Mouse (Mus musculus) G1E (cell line): ENCODE measurements around the gene Arl8b. TPM values are rescaled to one million over a fixed set of nuclear protein-coding genes. Genes with fewer than 3 reads are reported as not detected.

Experiments
- ATAC-seq: 2 replicates; pipeline ENCODE4 v1.8.0; 2016; ENCODE audit warnings: mild to moderate bottlenecking; ENCODE audit not compliant: insufficient number of reproducible peaks, poor library complexity, low FRiP score, severe bottlenecking; ENCODE audit errors: extremely low read depth
- DNase-seq: peaks from one replicate; pipeline ENCODE4 v3.0.0; 2012; ENCODE audit warnings: low spot score
- H3K27me3 ChIP-seq: 2 replicates; pipeline ENCODE4 v1.6.1; 2012; ENCODE audit warnings: mild to moderate bottlenecking, low read length, inconsistent platforms; ENCODE audit not compliant: insufficient read depth
- H3K36me3 ChIP-seq: replicated peaks from 2 replicates; pipeline ENCODE3; 2012; ENCODE audit warnings: mild to moderate bottlenecking, inconsistent platforms
- H3K4me1 ChIP-seq: 2 replicates; pipeline ENCODE4 v1.6.1; 2012; ENCODE audit warnings: low read depth, low read length, inconsistent platforms, mixed read lengths; ENCODE audit not compliant: insufficient read depth
- H3K4me3 ChIP-seq: 2 replicates; pipeline ENCODE4 v1.5.1; 2012; ENCODE audit warnings: low read depth, mild to moderate bottlenecking, inconsistent platforms, low read length, moderate library complexity, mixed read lengths
- H3K9me3 ChIP-seq: replicated peaks from 2 replicates; pipeline ENCODE4 v1.6.1; 2012; ENCODE audit warnings: inconsistent platforms
- CTCF ChIP-seq: IDR thresholded peaks from 2 replicates; pipeline ENCODE4 v1.5.1; 2012; ENCODE audit warnings: low read depth, low read length, inconsistent platforms, mixed read lengths
- GATA1 ChIP-seq: IDR thresholded peaks from 2 replicates; pipeline ENCODE4 v1.6.1; 2012; ENCODE audit warnings: borderline replicate concordance, low read length, inconsistent platforms, mixed read lengths
- GATA2 ChIP-seq: IDR thresholded peaks from 2 replicates; pipeline ENCODE4 v1.6.1; 2012; ENCODE audit warnings: low read depth, low read length, inconsistent platforms, borderline replicate concordance
- POLR2AphosphoS5 ChIP-seq: IDR thresholded peaks from 2 replicates; pipeline ENCODE4 v1.6.1; 2012; ENCODE audit warnings: low read depth, low read length, inconsistent platforms; ENCODE audit not compliant: insufficient replicate concordance
- TAL1 ChIP-seq: conservative IDR thresholded peaks from 2 replicates; pipeline ENCODE4 v1.6.1; 2012; ENCODE audit warnings: low read depth, low read length, inconsistent platforms, mixed read lengths
- polyA plus RNA-seq: library from polyadenylated mRNA; stranded (reverse); fragments of >175 nt; gene quantifications from 2 replicates; pipeline ENCODE4 v1.2.3, GENCODE M21; 2012
- total RNA-seq, 2 experiments: library from RNA; stranded (forward) in 1 of 2; stranded (reverse) in 1 of 2; fragments of 200-1000 nt in 1 of 2; fragments of >200 nt in 1 of 2; fragmentation: Nextera tagmentation in 1 of 2; gene quantifications; 2 replicates each; pipeline ENCODE4 v1.2.3; 2014 to 2017

Gene Arl8b
- total and polyA plus RNA-seq, 3 experiments, result 18.8 to 400 (median 207) TPM

DNA sequence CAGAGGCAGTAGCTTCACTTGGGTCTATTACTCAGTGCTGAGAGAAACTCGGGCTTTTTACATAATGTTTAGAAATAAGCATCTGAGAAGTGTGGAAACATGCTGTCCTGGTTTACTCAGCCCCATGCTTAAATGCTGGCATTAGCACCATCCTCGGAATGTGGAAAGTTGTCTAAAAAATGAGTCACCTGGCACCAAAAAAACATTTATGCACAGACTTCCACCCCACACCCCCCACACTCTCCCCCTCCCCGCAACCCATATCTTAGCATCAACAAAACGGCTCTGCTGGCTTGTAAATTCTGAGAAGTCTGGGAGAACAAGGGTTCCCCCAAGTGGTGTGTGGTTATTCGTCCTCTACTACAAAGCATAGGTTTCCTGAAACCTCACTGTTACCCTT lies 30.5 kb upstream of the Arl8b start:
- peaks cover 2% of the 10 kb centered on the region; the same call in 1 of the 2 replicates for H3K4me1 ChIP-seq
- TF ChIP-seq TAL1, result no peak
- TF ChIP-seq CTCF, result no peak
- TF ChIP-seq GATA1, result no peak
- no peak for TF ChIP-seq GATA2
- no peak for TF ChIP-seq POLR2AphosphoS5
- no peaks in the 10 kb centered on the region for H3K9me3 ChIP-seq
- DNase-seq (no peak), ATAC-seq (no peak)
- no peaks in the 10 kb centered on the region for H3K36me3 ChIP-seq
- H3K4me3 ChIP-seq, result no peak overlapping the region
- H3K27me3 ChIP-seq, result peaks cover 12% of the 10 kb centered on the region

DNA sequence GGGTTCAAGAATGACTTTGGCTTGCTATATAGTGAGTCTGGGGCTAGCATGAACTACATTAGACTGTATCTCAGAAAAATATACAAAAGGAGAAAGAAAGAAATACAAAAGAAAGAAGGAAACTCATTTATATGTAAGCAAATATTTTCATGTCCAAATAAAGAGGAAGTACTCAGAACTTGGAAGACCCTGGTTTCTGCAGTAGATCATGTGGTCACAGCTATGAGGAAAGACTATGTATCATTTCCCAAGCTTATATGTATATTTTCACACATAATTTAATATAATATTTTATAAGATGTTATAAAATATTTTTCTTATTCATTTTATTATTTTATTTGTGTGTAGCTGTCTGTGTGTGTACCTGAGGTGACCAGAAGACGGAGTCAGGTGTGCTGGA lies 29.4 kb upstream of the Arl8b start:
- H3K4me3 ChIP-seq, result no peak overlapping the region
- no peak for ATAC-seq

DNA sequence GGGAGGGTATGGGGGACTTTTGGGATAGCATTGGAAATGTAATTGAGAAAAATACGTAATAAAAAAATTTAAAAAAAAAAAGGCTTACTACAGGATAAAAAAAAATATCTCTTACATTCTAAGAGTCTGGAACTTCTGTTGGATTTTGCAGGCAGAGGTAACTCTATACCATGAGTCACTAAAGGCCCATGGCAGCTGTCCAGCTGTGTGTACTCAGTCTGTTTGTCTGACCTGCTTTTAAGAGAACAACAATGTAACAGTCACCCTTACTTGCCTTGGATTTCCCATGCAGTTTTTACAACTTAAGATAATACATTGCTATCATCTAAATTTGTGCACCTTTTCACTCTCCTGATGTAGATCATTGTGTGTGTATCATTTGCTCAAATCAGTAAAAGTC lies 28.5 kb upstream of the Arl8b start:
- no peaks in the 10 kb centered on the region for H3K9me3 ChIP-seq
- ATAC-seq (no peak), DNase-seq (no peak)
- H3K4me3 ChIP-seq, result no peak overlapping the region
- no peaks in the 10 kb centered on the region for H3K36me3 ChIP-seq
- H3K4me1 ChIP-seq, result peaks cover 3% of the 10 kb centered on the region; the same call in 1 of the 2 replicates
- H3K27me3 ChIP-seq, result peaks cover 8% of the 10 kb centered on the region
- no peak for TF ChIP-seq CTCF
- no peak for TF ChIP-seq GATA2
- TF ChIP-seq GATA1, result no peak
- no peak for TF ChIP-seq POLR2AphosphoS5
- no peak for TF ChIP-seq TAL1

More for the DNA sequence above, 29.4 kb upstream of the Arl8b start:
- peaks cover 2% of the 10 kb centered on the region; the same call in 1 of the 2 replicates for H3K4me1 ChIP-seq
- H3K27me3 ChIP-seq, result peaks cover 12% of the 10 kb centered on the region
- DNase-seq, result no peak
- no peaks in the 10 kb centered on the region for H3K9me3 ChIP-seq
- no peaks in the 10 kb centered on the region for H3K36me3 ChIP-seq
- TF ChIP-seq GATA1 (no peak), POLR2AphosphoS5 (no peak), CTCF (no peak), TAL1 (no peak), GATA2 (no peak)

DNA sequence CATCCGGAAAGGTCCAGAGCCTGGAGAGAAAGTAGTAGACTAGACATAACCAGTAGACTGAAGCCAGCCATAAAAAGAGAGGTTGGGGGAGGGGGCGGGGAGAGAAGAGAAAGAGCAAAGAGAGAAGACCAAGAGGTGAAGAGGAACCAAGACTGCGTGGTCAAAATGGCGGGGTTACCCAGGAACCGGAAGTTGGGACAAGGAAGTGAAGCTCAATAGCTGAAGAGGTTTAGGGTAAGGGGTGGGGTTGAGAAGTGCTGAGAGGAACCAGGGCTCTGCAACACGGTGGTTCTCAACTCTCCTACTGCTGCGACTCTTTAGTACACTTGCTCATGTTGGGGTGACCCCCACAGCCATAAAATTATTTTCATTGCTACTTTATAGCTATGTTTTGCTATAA lies 27.0 kb upstream of the Arl8b start:
- Histone ChIP-seq H3K4me1 (peaks cover 7% of the 10 kb centered on the region; the same call in 1 of the 2 replicates), H3K9me3 (no peaks in the 10 kb centered on the region), H3K4me3 (no peak overlapping the region), H3K27me3 (peaks cover 7% of the 10 kb centered on the region; the same call in 1 of the 2 replicates), H3K36me3 (no peaks in the 10 kb centered on the region)
- ATAC-seq, result no peak
- no peak for TF ChIP-seq GATA1
- TF ChIP-seq POLR2AphosphoS5, result no peak
- no peak for TF ChIP-seq GATA2
- TF ChIP-seq CTCF, result no peak
- TF ChIP-seq TAL1, result no peak
- DNase-seq, result no peak

DNA sequence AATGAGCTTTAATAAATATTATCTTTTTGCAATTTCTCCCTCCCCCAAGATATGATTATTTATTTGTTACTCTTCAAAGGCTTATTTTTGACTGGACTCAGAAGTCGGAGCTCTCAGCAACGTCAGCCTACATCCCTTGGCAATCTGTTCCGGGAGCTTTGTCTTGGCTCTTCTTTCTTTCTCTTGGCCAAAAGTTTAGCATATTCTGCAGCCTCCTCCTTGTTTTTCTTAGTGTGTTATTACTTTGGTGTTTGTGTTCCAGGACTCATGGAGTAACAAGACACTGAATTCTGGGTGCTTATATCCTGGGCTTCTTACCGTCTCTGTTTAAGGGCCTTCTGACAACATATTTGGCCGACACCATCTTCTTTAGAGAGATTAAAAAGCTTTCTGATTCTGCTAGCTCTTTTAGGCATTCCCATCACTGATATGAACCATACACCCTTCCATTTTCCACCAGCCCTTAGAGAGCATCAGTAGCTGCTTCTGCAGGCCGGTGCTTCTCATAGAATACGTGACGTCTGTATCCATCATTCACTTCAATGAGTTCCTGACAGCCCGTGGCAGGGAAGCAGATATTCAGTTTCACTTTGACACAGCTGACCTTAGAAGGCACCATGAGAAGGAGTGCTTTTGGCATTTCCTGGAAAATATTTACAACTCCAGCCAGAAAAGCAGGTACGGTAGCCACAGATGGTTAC lies 23.8 kb upstream of the Arl8b start:
- Histone ChIP-seq H3K4me1 (0 out of 2 replicates have a peak, but pooled peaks cover 5% of the 10 kb centered on the region), H3K9me3 (no peaks in the 10 kb centered on the region), H3K36me3 (no peaks in the 10 kb centered on the region), H3K27me3 (peaks cover 3% of the 10 kb centered on the region; the same call in 1 of the 2 replicates), H3K4me3 (peak overlapping the region; percentile 11; the same call in 1 of the 2 replicates)
- TF ChIP-seq CTCF, result no peak
- TF ChIP-seq POLR2AphosphoS5, result no peak
- no peak for TF ChIP-seq GATA1
- no peak for TF ChIP-seq GATA2
- TF ChIP-seq TAL1, result no peak
- ATAC-seq (no peak), DNase-seq (no peak)

DNA sequence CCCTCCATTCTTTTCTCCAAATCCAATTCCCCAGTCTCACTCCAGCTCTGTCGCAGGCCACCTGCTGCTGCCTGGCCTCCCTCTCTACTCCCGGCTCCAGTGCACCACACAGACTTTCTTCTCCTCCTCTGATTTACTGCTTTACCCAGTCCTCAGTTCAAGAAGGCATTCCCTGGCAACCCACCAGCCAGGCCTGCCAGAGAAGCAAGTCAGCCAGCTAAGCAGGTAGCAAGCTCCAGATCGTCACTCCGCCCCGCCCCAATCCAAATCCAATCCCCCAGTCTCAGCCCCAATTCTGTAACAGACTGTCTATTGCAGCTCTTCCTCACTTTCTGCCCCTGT lies 23.2 kb upstream of the Arl8b start:
- DNase-seq (no peak), ATAC-seq (no peak)
- Histone ChIP-seq H3K9me3 (no peaks in the 10 kb centered on the region), H3K36me3 (no peaks in the 10 kb centered on the region), H3K4me3 (peak overlapping the region; percentile 11; the same call in 1 of the 2 replicates), H3K27me3 (peaks cover 5% of the 10 kb centered on the region; the same call in 1 of the 2 replicates), H3K4me1 (0 out of 2 replicates have a peak, but pooled peaks cover 5% of the 10 kb centered on the region)
- no peak for TF ChIP-seq GATA2
- no peak for TF ChIP-seq TAL1
- no peak for TF ChIP-seq GATA1
- TF ChIP-seq POLR2AphosphoS5, result no peak
- TF ChIP-seq CTCF, result no peak
